Mouse (Mus musculus): ENCODE results near the gene Lpar2.

Gene Lpar2

GRCm38 (mm10) chr8:69805491-69805890 is 16.7 kb upstream of the Lpar2 start:
- in situ Hi-C loops (cut with MboI; ENCODE audit: low sequenced_read_pairs): no loop called here

GRCm38 (mm10) chr8:69807236-69807635 is 15.0 kb upstream of the Lpar2 start:
- in situ Hi-C loops (cut with MboI; ENCODE audit: low sequenced_read_pairs): no loop called here

GRCm38 (mm10) chr8:69808094-69808863 is 13.9 kb upstream of the Lpar2 start, which contains the start of gene Gmip:
TSS of gene Gmip (plus strand) at chr8:69808679.
- in situ Hi-C loops (cut with MboI; ENCODE audit: low sequenced_read_pairs): no loop called here

- in situ Hi-C loops (cut with MboI; ENCODE audit: low sequenced_read_pairs): no loop called here
Measured at GRCm38 (mm10) chr8:69808864-69809403, 13.3 kb upstream of the Lpar2 start.

- in situ Hi-C loops (cut with MboI; ENCODE audit: low sequenced_read_pairs): no loop called here
Measured at GRCm38 (mm10) chr8:69809820-69810219, 12.4 kb upstream of the Lpar2 start.

DNA sequence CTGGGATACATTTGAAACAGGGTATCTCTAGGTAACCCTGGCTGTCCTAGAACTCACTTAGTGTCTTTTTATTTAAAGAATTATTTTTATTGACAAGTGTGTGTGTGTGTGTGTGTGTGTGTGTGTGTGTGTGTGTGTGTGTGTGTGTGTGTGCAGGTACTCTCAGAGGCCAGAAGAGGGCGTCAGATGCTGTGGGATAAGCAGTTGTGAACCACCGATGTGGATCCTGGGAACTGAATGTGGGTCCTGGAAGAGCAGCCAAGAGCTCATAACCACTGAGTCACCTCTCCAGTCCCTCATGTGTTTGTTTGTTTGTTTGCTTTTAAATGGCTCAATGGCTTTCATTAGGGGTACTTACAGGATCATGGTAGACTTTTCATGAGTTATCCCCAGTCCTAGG is 7.3 kb upstream of the Lpar2 start:
- in situ Hi-C loops (cut with MboI; ENCODE audit: low sequenced_read_pairs): no loop called here

GRCm38 (mm10) chr8:69815396-69815795 is 6.8 kb upstream of the Lpar2 start:
- in situ Hi-C loops (cut with MboI; ENCODE audit: low sequenced_read_pairs): no loop called here

- in situ Hi-C loops (cut with MboI; ENCODE audit: low sequenced_read_pairs): no loop called here
Measured at GRCm38 (mm10) chr8:69820466-69820865, 1.8 kb upstream of the Lpar2 start.

DNA sequence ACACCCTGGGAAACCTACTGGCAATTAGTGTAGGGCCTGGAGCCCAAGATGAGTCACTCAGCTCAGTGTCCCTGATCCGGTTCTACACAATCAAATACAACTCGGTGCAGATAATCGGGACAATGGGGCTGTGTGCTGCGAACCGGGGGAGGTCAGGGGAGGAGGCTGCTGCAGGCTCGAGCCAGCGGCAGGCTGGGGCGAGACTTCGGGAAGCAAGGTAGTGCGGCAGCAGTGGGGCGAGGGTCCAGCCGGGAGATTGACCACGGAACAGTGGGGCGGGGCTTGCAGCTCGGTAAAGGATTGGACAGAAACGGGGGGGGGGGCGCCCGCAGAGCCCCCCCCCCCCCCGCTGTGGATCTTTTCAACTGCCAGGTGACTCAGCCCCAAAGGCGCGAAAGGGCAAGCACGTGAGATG is 251 bp upstream of the Lpar2 start:
- in situ Hi-C loops (cut with MboI; ENCODE audit: low sequenced_read_pairs): no loop called here

DNA sequence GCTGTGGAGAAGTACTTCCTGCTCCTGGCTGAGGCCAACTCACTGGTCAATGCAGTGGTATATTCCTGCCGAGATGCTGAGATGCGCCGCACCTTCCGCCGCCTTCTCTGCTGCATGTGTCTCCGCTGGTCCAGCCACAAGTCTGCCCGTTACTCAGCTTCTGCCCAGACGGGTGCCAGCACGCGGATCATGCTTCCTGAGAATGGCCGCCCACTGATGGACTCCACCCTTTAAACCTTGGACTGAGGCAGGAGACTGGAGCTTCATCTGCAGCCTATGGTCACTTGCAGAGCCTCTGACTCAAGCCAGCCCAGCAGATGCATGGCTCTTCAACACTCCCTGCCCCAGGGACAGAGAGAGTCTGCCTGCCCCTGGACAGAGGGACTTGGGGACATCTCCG is 4.1 kb downstream of the Lpar2 start:
- in situ Hi-C loops (cut with MboI; ENCODE audit: low sequenced_read_pairs): no loop called here

- in situ Hi-C loops (cut with MboI; ENCODE audit: low sequenced_read_pairs): no loop called here
Measured at GRCm38 (mm10) chr8:69832298-69832853, 10.1 kb downstream of the Lpar2 start, which contains the start of gene Pbx4. TSS of gene Pbx4 (plus strand) at chr8:69832491.

- in situ Hi-C loops (cut with MboI; ENCODE audit: low sequenced_read_pairs): no loop called here
Measured at GRCm38 (mm10) chr8:69837057-69837682, 14.9 kb downstream of the Lpar2 start.

DNA sequence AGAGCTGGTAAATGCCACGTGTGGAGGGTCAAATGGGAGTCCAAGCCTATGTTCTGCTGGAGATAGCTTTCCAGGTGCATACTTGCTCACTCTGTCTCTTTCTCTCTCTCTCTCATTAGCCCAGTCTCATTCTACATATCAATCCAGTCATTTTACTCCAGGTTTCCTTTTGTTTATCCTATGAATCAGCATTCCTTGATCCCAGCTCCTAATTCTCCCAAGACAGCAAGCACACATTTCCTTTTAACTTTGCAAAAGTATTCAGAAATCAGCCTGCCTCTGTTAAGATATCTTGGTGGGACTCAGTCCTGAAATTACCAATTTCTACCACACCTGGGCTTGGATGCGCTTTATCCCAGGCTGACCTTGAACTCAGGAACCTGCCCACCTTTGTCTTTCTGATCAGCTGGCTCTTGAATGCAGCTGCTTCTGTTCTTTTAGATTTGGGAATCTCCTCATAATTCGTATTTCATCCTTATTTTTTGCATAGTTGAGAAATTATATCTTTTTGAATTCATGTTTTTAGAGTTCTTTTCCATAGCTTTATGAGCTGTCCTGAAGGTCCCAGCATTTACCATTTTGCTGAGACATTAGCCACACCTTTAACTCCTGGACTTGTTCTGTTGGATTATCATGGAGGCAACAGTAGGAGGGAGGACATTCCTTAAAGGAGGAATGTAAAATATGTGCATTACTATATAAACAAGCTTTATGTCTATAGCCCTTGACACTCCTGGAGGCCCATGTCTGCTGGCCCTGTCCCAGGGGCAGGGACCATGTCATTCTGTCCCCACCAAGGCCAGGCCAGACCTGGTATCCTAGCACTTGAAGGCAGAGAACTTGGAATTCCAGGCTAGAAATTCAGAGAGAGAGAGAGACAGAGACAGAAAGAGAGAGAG is 25.2 kb downstream of the Lpar2 start:
- in situ Hi-C loops (cut with MboI; ENCODE audit: low sequenced_read_pairs): no loop called here

GRCm38 (mm10) chr8:69848951-69849350 is 26.7 kb downstream of the Lpar2 start:
- in situ Hi-C loops (cut with MboI; ENCODE audit: low sequenced_read_pairs): no loop called here

DNA sequence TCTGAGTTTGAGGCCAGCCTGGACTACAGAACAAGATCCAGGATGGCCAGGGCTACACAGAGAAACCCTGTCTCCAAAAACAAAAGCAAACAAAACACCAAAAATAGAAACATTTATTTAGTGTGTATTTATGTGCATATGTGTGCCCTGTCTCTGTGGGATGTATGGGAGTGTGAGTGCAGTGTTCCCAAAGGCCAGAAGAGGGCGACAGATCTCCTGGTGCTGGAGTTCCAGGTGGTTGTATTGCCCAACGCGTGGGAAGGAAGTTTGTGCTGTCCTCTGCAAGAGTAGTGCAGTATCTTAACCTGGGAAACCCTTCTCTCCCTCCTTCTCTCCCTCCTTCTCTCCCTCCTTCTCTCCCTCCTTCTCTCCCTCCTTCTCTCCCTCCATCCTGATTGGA is 27.7 kb downstream of the Lpar2 start:
- in situ Hi-C loops (cut with MboI; ENCODE audit: low sequenced_read_pairs): no loop called here

GRCm38 (mm10) chr8:69850926-69851506 is 28.8 kb downstream of the Lpar2 start:
- in situ Hi-C loops (cut with MboI; ENCODE audit: low sequenced_read_pairs): no loop called here

GRCm38 (mm10) chr8:69853869-69854268 is 31.6 kb downstream of the Lpar2 start:
- in situ Hi-C loops (cut with MboI; ENCODE audit: low sequenced_read_pairs): no loop called here

DNA sequence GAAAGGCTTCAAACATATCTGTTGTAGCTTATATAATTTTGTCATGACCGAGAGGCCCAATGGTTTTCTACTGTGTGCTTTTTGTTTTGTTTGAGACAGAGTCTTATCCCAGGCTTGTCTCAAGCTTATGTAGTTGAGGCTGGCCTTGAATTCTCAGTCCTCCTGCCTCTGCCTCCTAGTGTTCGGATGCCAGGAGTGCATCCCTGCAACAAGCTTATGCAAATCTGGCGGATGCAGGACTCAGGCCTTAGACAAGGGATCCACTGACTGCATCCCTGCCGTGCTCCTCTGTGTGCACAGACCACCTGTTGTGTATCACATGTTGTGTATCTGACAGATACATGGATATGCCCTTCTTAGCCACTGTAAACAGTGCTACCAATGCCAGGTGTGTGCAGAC is 38.6 kb downstream of the Lpar2 start:
- in situ Hi-C loops (cut with MboI; ENCODE audit: low sequenced_read_pairs): no loop called here

- in situ Hi-C loops (cut with MboI; ENCODE audit: low sequenced_read_pairs): no loop called here
Measured at GRCm38 (mm10) chr8:69861251-69861650, 39.0 kb downstream of the Lpar2 start.

- in situ Hi-C loops (cut with MboI; ENCODE audit: low sequenced_read_pairs): no loop called here
Measured at GRCm38 (mm10) chr8:69863387-69864020, 41.3 kb downstream of the Lpar2 start.
